Mouse (Mus musculus) brown adipose tissue, adult 24 weeks (tissue): ENCODE data around the gene Snapc4. TPM values are rescaled to one million over a fixed set of nuclear protein-coding genes. Genes with fewer than 3 reads are reported as not detected.

ENCODE experiments used
- H3K27ac ChIP-seq: fragments of 200-500 bp; replicated peaks from 2 replicates; pipeline ENCODE4 v1.5.1; 2012; ENCODE audit warnings: low read depth, mild to moderate bottlenecking, low read length
- H3K4me1 ChIP-seq: fragments of 200-500 bp; 2 replicates; pipeline ENCODE4 v1.6.1; 2012; ENCODE audit warnings: low read length, mixed read lengths; ENCODE audit not compliant: control insufficient read depth, insufficient read depth, insufficient read length
- H3K4me3 ChIP-seq: fragments of 200-500 bp; 2 replicates; pipeline ENCODE4 v1.5.1; 2012; ENCODE audit warnings: low read depth, mild to moderate bottlenecking, low read length, moderate library complexity; ENCODE audit not compliant: insufficient read depth
- polyA plus RNA-seq: library from polyadenylated mRNA; stranded (reverse); fragments of >200 nt; gene quantifications from 2 replicates; pipeline ENCODE4 v1.2.4, GENCODE M21; 2012; ENCODE audit not compliant: missing spikeins, insufficient read depth, insufficient read length

Gene Snapc4
- polyA plus RNA-seq, 1 experiment, result 3.1 TPM

DNA sequence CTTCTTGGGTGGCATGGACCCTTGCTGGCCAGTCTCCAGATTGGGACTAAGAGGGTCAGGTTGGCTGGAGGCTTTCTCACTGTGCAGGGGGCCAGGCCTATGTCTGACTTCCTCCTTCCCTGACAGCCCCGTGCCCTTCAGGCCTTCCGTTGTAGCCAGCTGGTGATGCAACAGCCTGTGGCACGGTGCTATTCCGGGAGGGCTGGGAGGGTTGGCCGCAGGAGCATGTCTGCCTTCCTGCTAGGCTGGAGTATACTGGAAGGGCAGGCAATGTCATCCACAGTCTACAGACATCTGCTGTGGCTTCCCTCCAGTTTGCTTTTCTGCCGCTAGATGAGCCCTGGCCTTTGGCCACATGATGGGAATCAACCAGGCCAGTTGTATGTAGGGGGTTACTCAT lies 20.5 kb downstream of the Snapc4 start:
- no peak overlapping the region for H3K4me3 ChIP-seq
- H3K4me1 ChIP-seq, result peaks cover 8% of the 10 kb centered on the region; the same call in 1 of the 2 replicates
- H3K27ac ChIP-seq, result peak overlapping the region; percentile 73

DNA sequence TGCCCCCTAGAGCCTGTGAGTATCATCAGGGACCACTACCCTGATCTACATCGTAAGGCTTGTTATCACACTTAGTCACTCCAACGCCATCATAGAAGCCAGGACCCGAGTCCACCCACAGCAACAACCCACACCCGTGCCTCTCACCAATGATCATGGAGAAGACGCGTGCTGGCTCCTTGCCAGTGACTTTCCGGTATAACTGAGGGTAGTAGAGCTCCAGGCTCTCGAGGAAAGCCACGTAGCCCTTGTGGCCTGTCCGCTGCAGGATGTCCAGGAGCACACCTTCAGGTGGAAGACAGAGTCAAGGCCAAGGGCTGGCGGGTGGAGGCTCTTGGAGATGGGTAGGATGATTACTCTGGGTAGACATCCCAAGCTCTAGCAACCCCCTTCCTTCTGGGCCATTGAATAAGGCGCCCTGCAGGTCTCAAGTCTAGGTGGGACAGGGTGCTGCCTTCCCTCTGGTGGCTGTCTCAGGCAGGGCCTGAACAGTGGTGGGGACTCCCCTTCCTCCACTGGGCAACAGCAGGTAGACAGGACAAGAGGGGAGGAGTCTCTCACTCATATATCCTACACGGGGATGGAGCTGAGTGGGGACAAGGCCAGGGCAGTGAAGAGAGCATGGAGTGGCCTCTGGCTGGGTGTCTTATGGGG lies 21.7 kb downstream of the Snapc4 start:
- H3K4me1 ChIP-seq, result peaks cover 8% of the 10 kb centered on the region; the same call in 1 of the 2 replicates
- no peak overlapping the region for H3K4me3 ChIP-seq
- no peak overlapping the region for H3K27ac ChIP-seq

DNA sequence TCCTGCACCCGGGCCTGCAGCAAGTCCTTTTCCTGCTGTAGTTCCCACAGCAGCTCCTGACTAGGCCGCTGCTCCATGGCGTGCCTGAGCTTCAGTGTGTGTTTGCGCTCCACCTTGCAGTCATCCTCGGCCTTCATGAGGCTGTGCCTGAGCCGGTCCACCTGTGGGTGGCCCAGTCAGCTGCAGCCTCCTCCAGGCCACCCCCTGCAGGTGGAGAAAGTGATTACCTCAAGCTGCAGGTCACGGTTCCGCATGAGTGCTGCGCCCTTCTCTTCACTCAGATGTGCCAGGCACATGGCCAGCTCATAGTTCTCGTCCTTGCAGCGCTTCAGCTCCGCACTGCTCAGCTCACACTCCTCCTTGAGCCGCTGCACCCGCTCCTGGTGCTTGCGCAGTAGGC lies 23.0 kb downstream of the Snapc4 start:
- no peak overlapping the region for H3K27ac ChIP-seq
- H3K4me3 ChIP-seq, result no peak overlapping the region
- H3K4me1 ChIP-seq, result peaks cover 12% of the 10 kb centered on the region; the same call in 1 of the 2 replicates

DNA sequence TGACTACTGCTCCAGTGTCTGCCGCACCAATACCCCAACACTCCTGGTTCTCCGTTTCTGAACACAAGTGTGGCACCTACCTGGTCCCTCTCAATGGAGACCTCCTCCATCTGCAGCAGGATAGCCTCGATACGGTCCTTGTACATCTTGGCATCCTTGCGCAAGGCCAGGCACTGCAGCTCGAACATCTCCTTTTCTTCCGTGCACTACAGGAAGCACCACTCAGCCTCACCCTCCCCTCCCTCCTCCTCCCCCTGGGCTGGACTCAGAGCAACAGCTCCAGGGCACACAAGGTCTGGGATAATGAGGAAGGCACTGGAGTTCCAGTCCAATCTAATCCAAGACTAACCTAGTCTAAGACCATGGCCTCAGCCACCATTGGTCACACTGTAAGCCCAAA lies 23.8 kb downstream of the Snapc4 start:
- H3K4me1 ChIP-seq, result peaks cover 13% of the 10 kb centered on the region; the same call in 1 of the 2 replicates
- no peak overlapping the region for H3K4me3 ChIP-seq
- H3K27ac ChIP-seq, result no peak overlapping the region

DNA sequence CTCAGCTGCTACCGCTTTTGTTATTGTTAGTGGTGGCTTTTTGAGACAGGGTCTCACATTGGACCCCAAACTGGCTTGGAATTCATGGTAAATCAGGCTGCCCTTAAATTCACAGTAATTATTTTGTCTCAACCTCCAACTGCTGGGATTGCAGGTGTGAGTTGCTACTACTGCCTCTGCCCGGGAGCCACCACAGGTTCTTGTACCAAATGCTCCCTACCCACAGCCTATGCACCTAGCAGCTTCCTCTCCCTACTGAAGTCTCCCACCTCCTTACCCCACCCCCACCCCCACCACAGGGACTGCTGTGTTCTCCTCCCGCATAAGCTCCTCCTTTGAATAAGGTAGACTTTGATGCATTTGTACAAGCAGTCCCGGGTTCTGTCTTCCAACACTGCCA lies 24.2 kb downstream of the Snapc4 start:
- H3K27ac ChIP-seq, result no peak overlapping the region
- no peak overlapping the region for H3K4me3 ChIP-seq

DNA sequence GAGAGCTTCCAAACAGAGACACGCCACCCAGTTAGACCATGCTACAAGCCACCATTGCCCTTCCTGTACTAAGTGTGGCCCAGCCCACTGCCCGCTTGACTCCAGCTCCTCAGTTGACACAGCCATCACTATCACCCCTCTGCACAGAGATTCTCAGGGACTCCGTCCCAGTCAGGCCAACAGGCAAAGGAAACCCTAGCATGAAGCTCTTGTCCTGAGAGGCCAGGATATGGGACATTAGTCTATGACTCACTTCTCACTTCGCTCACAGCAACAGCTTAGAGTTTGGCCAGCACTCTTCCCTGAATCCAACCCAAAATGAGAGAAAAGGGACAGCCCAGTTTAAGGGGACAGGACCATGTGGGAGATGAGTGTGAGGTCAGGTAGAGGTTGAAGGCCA lies 26.1 kb downstream of the Snapc4 start:
- Histone ChIP-seq H3K4me3 (no peak overlapping the region), H3K27ac (no peak overlapping the region), H3K4me1 (peaks cover 9% of the 10 kb centered on the region; the same call in 1 of the 2 replicates)

More for the DNA sequence above, 24.2 kb downstream of the Snapc4 start:
- H3K4me1 ChIP-seq, result peaks cover 14% of the 10 kb centered on the region; the same call in 1 of the 2 replicates

DNA sequence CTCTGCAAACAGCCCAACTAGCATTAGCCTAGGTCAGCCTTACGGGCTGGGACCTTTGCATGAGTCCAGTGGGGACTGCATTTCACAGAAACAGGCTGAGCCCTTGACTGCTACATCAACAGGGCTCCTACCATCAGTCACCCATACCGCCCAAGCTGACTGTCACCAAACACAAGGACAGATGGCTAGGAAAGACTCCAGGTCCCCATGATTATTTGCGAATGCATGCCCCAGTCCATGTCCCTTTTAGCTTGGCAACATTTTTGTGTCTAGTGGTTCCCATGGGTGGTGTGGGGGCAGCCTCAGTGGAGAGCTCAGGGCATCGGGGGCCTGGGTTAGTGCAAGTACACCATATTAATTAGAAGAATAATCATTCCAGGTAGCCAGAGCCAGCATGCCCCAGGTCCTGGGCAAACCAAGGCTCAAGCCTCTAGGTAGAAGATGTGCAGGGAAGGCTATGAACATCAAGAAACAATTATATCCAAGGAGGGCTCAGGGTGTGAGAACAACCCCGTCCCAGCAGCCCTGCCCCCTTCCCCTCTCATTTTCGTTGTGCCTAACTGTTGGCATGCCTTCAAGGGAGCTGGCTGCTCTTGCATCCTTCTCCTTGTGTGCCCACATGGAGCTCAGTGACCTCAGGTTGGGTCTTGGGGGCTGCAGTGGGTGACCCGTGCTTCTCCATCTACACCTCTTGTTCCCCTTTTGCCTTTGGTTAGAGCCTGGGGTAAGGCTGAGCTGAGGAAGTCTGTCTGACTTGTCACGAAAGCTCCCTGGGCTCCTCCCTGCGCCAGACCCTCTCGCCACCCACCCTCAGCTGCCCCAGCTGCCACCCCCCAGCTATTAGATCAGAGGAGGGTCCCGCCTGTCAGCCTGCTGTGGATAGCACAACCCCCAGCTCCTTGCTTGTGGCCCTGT lies 27.1 kb downstream of the Snapc4 start:
- no peak overlapping the region for H3K27ac ChIP-seq
- H3K4me1 ChIP-seq, result peaks cover 9% of the 10 kb centered on the region; the same call in 1 of the 2 replicates
- H3K4me3 ChIP-seq, result peak overlapping the region; percentile 96; the same call in 1 of the 2 replicates

DNA sequence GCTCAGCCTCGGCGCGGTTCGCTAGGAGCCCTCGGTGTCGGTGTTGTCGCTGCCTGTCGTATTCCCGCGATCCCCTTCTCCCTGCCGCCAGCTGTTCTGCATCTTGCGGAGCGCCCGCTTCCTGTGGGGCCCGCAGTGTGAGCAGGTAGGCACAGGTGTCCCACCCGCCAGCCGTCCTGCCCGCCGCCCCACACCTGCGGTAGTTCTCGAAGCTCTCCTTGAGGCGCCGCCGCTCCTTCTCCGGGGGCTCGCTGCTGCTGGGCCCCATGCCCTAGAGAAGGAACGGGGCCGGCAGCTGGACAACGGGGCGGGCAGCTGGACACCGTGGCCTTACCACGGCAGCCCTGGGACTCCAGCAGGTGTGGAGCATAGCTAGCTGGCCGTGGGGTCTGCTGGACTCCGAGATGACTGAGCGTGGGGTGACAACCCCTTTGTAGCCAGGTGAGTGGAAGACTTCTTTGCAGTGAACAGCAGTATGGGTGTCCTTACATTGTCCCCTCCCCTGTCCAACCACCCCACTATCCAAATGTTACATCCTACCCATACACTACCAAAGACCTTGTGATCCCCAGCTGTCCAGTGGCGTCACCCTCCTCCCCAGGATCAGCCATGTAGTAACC lies 28.1 kb downstream of the Snapc4 start:
- peak overlapping the region; percentile 96 for H3K4me3 ChIP-seq
- H3K4me1 ChIP-seq, result peaks cover 9% of the 10 kb centered on the region; the same call in 1 of the 2 replicates
- H3K27ac ChIP-seq, result no peak overlapping the region

DNA sequence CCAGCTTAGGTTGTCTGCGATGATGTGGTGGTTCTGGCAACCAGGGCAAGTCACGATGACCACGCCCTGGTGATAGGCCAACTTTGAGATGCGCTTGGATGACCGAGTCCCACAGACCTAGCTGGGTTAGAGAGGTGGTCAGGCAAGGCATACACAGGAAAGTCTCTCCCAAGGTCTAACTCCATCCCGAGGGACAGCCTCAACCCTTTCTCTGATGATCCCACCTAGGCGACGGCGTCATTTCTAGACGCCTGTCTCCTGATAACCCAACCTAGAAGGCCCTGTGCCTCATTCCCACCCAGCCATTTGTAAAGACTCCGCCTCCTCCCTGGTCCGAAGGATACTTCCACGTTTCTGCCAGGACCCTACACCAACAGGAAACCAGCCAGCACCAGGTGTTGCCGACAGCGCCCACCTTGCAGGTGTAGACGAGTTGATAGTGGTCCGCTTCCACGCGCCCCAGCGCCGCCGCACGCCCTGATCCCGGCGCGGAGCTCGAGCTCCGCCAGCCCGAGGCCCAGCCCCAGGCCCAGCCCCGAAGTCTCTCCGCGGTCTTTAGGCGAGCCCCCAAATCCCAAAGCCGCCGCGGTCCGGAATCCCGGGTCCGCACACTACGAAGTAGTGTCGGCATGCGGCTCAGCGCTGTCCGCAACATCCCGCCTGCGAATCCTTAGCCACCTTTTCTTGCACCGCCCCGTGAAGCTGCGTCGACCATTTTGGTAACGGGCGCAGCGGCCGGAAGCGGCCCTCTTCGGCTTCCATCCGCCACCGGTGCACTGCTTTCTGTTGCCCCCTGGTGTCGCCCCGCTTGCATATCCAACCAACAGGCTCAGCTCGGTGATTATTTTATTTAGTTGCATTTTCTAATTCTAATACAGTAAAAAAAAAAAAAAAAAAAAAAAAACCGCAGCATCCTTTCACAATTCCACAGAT lies 28.8 kb downstream of the Snapc4 start, which contains the start of gene Dnlz:
Gene Dnlz, minus strand, starts transcription at position 753 of the 933 bp plus-strand sequence.
- Histone ChIP-seq H3K4me3 (peak within 1 kb of the TSS; percentile 96), H3K27ac (peak within 1 kb of the TSS; percentile 58), H3K4me1 (peaks cover 14% of the 10 kb centered on the region)

DNA sequence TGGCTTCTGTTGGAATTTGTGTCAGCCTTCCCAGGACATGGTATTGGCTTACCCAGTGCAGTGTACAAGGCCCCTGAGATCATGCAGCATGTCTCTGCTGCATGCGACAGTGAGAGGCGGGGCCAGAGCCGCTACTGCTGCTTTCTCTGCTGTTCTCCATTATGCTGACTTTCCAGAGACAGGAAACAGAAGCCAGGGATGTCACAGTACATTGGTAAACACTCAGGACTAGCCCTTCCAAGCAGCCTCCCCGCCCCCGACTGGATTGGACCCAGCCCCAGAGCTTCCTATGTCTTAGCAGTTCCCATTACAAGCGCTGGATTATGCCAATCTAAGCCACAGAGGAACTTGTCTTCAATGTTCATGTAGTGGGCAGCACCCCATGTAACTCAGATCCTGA lies 32.2 kb downstream of the Snapc4 start:
- H3K4me1 ChIP-seq, result peaks cover 14% of the 10 kb centered on the region
- no peak overlapping the region for H3K4me3 ChIP-seq
- no peak overlapping the region for H3K27ac ChIP-seq

DNA sequence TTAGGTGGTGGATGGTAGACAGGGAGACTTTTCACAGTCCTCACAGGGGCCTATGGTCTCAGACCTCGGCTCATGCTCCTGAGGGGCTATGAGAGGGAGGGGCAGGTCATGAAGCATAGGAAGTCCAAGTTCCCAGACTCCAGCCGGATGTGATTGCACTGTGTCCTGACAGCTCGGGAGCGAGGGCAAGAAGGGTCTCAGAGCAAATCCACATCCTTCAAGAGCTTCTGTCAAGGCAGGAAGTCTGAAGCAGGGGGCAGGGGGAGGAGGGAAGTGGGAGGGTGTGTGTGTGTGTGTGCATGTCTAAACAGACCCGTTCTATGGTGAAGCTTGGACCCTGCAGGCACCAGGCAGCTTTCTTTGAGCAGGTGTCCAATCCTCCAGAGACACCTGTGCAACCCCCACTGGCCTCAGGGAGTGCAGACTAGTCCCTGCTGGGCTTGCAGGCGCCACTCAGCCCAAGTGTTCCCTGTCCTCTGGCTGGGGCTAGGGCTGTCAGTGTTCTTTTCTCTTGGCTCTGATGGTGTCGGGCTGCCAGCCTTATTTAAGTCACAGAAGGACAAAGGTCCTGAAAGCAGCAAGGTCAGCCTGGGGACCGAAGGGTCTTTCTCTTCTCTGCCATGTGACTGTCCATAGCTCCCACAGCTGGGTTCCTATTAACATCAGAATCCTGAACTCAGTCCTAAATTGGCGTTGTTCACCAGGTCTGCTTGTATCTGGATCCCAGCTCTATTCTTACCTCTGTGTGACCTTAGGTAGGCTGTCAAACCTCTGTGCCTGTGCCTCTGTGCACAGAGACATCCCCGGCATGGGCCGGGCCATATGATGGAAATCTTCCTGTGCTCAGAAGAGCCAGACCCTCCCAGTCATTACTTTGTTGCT lies 37.6 kb downstream of the Snapc4 start:
- Histone ChIP-seq H3K4me1 (peaks cover 4% of the 10 kb centered on the region; the same call in 1 of the 2 replicates), H3K27ac (no peak overlapping the region), H3K4me3 (no peak overlapping the region)

DNA sequence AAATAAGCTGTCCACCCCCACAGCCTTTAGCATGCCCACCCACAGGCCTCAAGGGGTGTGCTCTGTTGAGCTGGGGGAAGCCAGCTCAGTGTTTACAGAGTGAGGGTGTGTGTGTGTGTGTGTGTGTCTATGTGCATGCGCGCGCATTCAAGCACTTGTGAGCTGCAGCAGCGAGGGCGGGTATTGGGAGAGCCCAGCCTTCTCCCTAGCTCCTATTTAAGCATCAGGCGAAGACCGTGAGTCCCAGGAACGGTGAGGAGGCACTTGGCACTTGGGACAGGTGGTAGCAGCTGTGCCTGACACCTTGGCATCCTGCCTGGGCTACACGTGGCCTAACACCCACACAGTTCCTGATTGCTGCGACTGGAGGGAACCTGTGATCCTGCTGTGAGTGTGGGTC lies 38.4 kb downstream of the Snapc4 start:
- Histone ChIP-seq H3K27ac (no peak overlapping the region), H3K4me1 (peaks cover 4% of the 10 kb centered on the region; the same call in 1 of the 2 replicates), H3K4me3 (no peak overlapping the region)

DNA sequence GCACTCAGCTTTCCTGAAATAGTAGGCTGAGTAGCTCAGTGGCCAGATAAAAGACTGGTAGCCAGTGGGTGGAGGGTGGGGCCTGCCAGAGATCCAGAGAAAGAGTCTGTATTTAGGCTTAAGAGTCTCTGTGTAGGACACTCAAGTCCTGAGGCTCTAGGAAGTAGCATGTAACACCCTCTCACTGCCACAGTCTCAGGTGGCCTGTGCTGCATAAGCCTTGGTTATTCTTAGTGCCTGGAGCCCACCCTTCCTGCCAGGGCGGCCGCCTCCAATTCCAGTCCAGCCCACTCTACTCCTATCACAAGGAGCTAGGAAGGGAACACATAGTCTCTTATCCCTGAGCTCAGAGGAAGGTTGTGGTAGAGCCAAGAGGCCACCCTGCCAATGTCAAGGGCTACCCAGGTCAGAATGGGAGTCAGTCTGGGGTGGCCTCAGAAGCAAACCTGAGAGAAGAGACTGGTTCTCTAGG lies 38.9 kb downstream of the Snapc4 start:
- Histone ChIP-seq H3K4me3 (no peak overlapping the region), H3K4me1 (no peaks in the 10 kb centered on the region; the same call in 1 of the 2 replicates), H3K27ac (no peak overlapping the region)
